Mouse (Mus musculus): Measurements from ENCODE around the gene Xpnpep3.
A peak's percentile ranks its signal among the peaks of the same experiment; 100 is the strongest.

Xpnpep3 gene

GRCm38 (mm10) chr15:81399638-81400315 lies at the start of gene Xpnpep3, which contains the start of gene St13:
TSS of gene Xpnpep3 (plus strand) at chr15:81400138.
TSS of gene St13 (minus strand) at chr15:81400077.
- DNase-seq: peak; percentile 99

DNA sequence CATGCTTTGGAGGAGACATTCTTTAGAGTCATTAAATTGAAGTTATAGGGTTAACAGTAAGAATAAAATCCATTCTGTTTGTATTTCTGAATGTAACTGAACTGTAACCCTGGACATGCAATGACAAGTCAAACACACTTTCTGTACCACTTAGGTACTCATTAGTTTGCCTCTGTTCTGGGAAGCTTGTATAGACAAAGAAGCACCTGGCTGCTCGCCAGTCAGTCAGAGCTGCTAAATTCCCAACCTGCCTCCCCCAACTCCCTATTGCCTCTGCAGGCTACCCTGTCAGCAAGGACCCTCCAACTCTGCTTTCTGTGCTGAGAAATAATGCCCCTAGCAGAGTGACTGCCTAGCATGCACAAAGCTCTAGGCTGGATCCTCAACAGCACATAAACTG lies 49.5 kb upstream of the Xpnpep3 start:
- peak; percentile 20 for DNase-seq

- no peak for DNase-seq
These were observed 47.3 kb upstream of the Xpnpep3 start for GRCm38 (mm10) chr15:81352638-81353037.

- DNase-seq: peak; percentile 44
These were observed 44.7 kb upstream of the Xpnpep3 start for GRCm38 (mm10) chr15:81355146-81355761.

GRCm38 (mm10) chr15:81356946-81357345 lies 43.0 kb upstream of the Xpnpep3 start:
- no peak for DNase-seq

DNA sequence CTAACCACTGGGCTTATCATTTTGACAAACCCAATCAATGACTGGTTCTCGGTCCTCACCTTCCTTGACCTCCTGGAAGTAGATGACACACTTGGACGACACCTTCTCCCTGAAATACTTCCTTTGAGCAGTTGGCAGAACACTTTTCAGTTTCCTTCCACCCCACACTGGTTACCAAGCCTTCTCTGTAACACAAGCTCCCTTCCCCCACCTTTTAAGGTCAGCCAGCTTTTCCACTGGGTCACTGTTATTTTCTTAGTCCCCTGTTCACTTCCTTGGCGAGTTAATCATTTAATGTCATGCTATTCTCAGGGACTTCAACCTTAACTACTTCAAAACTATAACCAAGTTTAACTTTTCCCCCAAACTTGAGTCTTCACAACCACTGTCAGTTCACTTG lies 41.0 kb upstream of the Xpnpep3 start:
- no peak for DNase-seq

DNA sequence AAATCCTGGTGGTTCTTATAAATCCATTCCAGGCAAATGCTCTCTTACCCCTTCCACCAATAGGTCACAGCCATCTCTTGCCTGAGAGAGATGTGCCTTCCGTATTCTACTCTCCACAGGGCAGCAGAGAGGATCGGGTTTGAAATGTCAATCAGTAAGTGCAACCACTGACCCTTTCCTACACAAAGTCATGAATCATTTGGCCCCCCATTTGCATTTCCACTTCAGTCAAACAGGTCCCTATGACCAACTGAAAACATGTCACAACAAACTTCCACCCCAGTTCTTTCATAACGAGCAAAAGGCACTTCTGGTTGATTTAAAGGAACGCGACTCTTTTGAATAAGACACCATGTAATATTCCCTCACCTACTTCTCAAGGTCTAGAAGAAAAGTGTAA lies 40.5 kb upstream of the Xpnpep3 start:
- no peak for DNase-seq

DNA sequence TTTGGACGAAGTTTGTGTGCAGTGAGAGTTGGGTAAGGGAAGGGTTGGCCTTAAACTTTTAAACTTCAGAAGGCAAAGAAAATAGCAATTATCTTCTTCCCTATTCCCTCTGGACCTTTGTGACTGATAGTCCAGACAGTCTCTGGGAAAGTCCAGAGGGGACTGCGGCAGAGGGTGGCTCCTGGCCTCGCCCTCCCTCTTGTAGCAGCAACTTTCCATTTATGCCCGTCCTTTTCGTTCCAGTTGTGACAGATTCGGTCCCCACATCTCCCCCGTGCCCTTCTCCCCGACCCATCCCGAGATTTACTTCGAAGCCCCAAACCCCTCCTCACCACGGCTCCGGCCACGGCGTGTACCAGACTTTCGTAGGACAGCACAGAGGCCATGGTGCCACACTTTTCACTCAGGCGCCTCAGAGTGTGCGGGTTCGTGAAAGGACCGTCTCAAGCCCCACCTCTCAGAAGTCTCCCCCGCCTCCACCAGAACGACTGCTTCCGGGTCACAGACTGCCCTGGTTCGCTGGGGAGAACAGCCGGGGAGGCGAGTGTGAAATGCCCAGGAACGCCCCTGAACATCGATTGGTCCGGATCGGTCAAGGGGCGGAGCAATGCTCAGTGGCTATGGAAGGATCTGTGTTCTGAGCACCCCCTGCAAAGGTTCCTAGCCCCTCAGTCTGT lies 39.5 kb upstream of the Xpnpep3 start, which contains the start of gene Slc25a17:
Gene Slc25a17 (minus strand): TSS at position 468 of the 677 bp plus-strand sequence.
- DNase-seq: peak; percentile 90

- no peak for DNase-seq
These were observed 38.9 kb upstream of the Xpnpep3 start for GRCm38 (mm10) chr15:81361022-81361404.

DNA sequence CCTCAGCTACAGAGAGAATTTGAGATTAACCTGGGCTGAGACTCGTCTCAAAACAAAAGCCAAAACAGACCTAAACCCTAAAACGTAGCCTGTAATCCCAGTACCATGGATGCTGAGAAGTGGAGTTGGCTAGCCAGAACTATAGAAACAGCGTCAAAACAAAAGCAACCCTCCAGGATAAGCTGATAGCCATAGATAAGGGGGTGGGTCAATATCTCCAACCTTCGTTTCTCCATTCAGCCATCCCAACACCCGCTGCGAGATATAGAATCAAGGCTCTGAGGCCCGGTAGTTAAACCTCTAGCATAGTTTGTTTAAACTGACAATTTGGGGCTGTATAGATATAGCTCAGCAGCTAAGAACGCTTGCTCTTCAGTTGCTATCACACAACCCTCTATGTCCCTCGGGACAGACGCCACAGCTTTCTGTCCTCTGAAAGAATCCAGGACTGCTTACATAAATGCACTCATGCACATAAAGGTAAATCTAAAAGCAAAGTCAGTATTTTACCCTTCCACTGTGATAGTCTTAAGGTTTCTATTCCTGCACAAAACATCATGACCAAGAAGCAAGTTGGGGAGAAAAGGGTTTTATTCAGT lies 38.4 kb upstream of the Xpnpep3 start:
- no peak for DNase-seq

DNA sequence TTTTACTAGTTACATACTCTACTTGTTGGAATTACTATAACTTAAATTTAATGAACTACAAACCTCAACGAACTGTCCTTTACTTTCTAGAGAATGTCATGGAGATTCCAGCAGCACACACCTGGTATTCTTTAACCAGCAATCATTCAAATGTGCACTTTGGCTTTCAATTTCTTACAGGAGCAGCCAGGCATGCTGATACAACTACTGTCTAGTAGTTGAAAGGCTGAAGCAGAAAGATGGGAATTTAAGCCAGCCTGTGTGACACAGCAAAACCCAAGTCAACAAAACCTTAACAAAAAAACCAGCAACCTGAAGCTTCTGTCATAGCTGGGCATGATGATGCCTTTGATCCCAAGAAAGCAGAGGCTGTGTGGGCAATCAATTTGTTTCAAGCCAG lies 37.4 kb upstream of the Xpnpep3 start:
- DNase-seq: no peak

GRCm38 (mm10) chr15:81364271-81364670 lies 35.7 kb upstream of the Xpnpep3 start:
- no peak for DNase-seq

GRCm38 (mm10) chr15:81365246-81365645 lies 34.7 kb upstream of the Xpnpep3 start:
- DNase-seq: no peak

GRCm38 (mm10) chr15:81366241-81366640 lies 33.7 kb upstream of the Xpnpep3 start:
- no peak for DNase-seq

- DNase-seq: no peak
These were observed 31.3 kb upstream of the Xpnpep3 start for GRCm38 (mm10) chr15:81368601-81369000.

DNA sequence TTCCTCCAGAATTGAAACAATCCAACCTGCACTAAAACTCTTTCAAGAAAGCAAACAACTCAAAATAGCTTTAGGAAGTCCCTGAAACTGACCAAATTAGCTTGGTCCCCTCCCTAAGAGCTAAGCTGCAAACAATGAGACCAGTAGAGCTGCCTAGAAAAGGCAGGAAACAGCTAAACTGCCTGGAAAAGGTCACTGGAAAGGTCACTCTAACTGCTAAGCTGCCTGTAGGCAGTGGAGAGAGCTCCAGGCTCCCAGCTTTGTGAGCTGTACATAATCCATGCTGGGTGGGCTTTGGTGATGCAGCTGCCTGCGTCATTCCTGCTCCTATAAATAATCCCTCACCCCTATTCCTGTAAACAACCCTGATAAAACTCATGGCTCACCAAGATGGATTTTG lies 29.6 kb upstream of the Xpnpep3 start:
- no peak for DNase-seq

DNA sequence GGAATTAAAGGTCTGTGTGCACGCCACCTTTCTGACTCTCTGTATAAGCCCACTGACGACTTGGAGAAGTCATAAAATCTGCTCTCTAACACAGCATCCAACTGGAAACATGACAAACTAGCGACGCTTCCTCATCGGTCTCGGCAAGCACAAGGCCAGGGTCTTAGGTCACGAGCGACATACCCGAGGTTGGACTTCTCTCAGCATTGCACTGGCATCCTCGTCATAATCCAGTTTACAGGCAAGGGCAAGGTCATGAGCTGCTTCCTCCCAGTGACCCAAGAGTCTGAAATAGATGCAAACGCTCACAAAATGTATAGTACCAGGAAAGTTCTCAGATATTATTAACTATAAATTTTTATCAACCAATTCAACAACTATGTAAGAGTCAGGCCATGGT lies 25.3 kb upstream of the Xpnpep3 start:
- no peak for DNase-seq

- no peak for DNase-seq
These were observed 21.1 kb upstream of the Xpnpep3 start for GRCm38 (mm10) chr15:81378845-81379244.

- DNase-seq: no peak
These were observed 13.6 kb upstream of the Xpnpep3 start for GRCm38 (mm10) chr15:81386327-81386726.

GRCm38 (mm10) chr15:81392997-81393396 lies 6.9 kb upstream of the Xpnpep3 start:
- DNase-seq: no peak

- no peak for DNase-seq
These were observed 5.6 kb upstream of the Xpnpep3 start for GRCm38 (mm10) chr15:81394211-81394915.

DNA sequence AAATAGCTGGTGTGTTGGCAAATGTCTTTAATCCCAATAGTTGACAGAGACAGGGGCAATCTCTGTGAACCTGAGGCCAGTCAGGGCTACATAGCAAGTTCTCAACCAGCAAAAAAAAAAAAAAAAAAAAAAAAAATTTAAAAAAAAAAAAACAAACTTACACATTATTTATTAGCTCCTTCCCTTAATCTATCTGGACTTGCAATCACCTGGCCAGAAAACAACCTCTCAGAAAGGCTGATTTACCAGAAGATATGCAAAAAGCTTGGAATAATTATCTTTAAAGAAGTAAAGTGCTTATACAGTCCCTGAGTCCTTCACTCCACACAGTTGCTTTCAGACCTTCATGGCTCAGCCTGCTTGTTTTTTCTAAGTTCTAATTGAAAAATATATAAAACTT lies 1.7 kb upstream of the Xpnpep3 start:
- DNase-seq: no peak

DNA sequence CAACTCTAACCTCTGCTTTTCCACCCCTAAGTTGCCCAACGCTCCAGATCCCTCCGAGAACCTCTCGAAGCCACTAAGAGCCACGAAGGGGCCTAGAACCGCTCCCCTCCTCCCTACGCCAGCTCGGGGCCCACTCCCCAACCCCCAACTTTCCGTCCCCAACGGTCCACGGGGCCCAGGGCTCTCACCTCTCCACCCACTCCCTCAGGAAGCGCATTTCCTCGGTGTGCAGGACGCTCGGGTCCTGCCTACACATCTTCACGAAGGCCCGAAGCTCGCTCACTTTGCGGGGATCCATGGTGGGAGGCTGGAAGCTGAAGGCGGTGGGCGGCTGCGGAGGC lies 671 bp upstream of the Xpnpep3 start:
- no peak for DNase-seq
